Mouse (Mus musculus): ENCODE data around the gene Parg.

The Parg gene

GRCm38 (mm10) chr14:32321732-32322685 lies 120.3 kb downstream of the Parg start, which contains the start of gene Ogdhl:
TSS of gene Ogdhl (plus strand) at chr14:32322019.
- peak; percentile 74 for DNase-seq

DNA sequence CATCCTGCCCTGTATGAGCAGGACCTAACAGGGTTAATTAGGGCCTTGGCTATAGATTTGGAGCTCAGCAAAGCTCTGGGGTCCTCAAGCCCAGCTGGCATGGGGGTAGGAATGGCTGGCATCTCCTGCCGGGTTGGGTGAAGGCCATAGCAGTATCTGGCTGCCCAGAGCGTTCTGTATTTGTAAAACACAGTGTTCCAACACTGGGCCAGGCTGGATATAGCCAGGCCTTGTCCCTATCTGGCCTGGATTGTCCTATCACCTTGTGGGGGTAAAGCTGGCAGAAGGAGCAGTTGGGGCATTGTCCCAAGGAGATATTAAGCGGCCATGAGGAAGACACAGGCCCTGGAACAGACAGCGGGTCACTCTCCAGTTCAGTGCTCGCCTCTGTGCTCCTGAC lies 121.5 kb downstream of the Parg start:
- no peak for DNase-seq

DNA sequence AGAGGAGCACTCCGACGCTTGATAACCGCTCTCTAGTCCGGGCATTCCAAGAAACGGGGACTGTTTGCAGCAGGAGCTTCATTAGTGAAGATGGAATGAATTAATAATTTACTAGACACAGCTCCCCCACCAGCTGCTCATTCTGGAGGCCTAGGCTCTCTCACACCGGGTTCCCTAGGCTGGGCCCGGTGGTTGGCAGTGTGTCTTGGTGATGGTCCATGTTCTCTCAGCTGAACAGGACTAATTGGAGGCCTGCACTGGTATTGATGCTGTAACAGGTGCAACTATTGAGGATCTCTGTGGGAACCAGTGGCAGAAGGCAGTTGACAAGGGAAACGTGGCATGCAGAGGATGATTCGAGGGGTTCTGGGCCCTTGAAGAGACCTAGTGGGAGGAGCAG lies 125.6 kb downstream of the Parg start:
- no peak for DNase-seq

- DNase-seq = no peak
These were observed 131.0 kb downstream of the Parg start for GRCm38 (mm10) chr14:32332515-32333445.

- no peak for DNase-seq
These were observed 134.3 kb downstream of the Parg start for GRCm38 (mm10) chr14:32336021-32336420.

DNA sequence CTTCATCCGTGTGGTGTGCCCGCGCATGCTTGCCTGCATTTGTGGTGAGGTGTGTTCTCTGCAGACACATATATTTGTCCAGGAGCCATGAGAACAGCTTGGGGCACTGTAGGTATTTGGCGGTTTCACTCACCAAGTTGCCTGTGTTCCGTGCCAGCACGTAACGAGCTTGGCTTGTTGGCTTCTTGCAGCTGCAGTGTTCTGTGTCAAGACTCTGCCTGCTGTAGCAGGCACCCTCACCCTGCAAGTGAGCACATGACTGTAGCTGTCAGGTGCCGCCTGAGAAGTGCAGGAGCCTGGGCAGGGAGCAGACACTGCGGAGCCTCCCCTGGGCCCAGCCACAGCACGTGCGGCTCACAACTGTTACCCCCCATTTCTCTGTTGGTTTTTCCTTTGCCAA lies 134.8 kb downstream of the Parg start:
- DNase-seq = no peak

DNA sequence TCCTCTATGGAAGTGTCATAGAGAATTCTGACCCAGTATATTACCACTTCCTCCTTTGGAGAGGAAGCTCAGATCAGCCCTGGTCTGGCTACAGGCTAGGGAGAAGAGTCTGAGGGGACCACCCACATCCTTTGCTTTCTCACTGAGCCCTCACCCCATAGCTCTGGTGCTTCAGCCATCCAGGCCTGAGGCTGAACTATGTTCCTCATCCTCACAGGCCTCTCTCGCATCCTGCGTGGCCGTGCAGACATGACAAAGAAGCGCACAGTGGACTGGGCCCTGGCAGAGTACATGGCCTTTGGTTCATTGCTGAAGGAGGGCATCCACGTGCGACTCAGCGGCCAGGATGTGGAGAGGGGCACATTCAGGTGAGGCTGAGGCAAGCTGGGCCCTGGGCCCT lies 140.1 kb downstream of the Parg start:
- no peak for DNase-seq

DNA sequence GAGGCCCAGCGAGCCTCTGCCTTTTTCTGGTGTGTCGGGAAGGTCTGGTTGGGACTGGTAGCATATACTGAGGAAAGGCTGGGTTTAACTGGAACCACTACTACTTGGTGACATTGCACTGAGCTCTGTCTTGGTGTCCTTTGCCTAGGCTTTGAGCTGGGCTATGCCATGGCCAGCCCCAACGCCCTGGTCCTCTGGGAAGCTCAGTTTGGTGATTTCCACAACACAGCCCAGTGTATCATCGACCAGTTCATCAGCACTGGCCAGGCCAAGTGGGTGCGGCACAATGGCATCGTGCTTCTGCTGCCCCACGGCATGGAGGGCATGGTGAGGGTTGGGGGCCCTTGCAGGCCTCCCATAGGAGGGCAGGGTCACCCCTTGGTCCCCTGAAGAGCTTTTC lies 142.4 kb downstream of the Parg start:
- DNase-seq = no peak

DNA sequence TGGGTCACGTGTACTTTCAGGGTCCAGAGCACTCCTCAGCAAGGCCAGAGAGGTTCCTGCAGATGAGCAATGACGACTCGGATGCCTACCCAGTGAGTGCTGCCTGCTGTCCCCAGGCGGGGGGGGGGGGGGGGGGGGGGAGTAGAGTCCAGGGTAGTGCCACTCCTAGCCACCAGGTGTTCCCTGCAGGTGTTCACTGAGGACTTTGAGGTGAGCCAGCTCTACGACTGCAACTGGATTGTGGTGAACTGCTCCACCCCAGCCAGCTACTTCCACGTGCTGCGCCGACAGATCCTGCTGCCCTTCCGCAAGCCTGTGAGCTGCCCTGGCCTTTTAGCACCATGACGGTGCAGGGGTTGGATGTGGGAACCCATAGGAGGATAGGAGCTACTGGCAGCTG lies 142.9 kb downstream of the Parg start:
- DNase-seq = no peak
